Mouse (Mus musculus) small intestine, adult 2 months (tissue): ENCODE results near the gene Wdfy1.

ENCODE experiments used
- CTCF ChIP-seq: fragments of 200-500 bp; IDR thresholded peaks from 2 replicates; pipeline ENCODE4 v1.5.1; 2012; ENCODE audit warnings: low read depth, mild to moderate bottlenecking, control low read depth, inconsistent platforms, low read length, moderate library complexity, mixed read lengths; ENCODE audit not compliant: insufficient replicate concordance, insufficient read length; ENCODE audit errors: extremely low read depth
- POLR2A ChIP-seq: fragments of 200-500 bp; IDR thresholded peaks from 2 replicates; pipeline ENCODE4 v1.6.1; 2012; ENCODE audit warnings: low read depth, mild to moderate bottlenecking, control low read depth, inconsistent platforms, low read length, moderate library complexity

DNA sequence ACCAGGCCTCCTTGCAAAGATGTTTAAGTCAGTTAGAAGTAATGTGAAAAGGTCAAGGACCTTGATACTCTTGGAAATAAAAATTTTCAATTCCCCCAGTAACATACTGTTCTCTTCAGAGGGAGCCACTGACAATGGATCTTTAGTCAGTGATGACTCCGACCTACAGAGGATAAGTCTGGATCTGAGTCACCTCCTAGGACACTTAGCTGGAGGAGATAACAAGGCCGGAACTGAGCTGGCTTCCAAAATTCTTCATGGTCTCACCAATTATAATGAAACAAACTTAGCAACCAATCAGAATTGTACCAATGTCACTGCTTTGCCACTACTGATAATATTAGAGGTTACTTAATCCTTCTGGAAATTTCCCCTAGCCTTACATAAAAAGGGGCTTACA is 11.9 kb downstream of the Wdfy1 start:
- TF ChIP-seq CTCF, result no peak
- TF ChIP-seq POLR2A, result no peak
